Mouse (Mus musculus) 416B (cell line): Measurements from ENCODE around the gene Smco4.
A peak's percentile ranks its signal among the peaks of the same experiment; 100 is the strongest.

ENCODE experiments used
- DNase-seq: peaks from one replicate; pipeline ENCODE4 v3.0.0; 2011; ENCODE audit warnings: low read depth

The Smco4 gene

DNA sequence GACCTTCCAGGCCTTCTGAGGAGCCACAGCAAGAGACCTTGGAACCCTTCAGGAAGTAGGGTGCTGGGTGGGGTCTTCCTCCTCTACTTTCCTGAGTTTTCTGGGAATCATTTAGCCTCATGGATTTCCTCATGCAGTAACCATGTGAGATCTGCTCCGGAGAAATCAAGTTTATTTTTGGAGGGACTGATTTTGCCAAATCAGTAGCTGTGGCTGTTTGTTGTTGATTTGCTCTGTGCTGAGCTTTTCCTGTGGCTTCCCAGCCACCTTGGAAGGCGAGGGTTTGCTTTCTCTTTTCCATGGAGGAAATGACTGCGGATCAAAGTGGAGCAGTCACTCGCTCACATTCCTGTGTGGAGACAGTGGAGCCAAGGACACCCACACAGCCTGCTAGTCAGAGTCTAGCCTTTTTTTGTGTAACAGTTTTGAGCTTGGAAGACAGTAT is 14.2 kb downstream of the Smco4 start:
- DNase-seq: no peak

DNA sequence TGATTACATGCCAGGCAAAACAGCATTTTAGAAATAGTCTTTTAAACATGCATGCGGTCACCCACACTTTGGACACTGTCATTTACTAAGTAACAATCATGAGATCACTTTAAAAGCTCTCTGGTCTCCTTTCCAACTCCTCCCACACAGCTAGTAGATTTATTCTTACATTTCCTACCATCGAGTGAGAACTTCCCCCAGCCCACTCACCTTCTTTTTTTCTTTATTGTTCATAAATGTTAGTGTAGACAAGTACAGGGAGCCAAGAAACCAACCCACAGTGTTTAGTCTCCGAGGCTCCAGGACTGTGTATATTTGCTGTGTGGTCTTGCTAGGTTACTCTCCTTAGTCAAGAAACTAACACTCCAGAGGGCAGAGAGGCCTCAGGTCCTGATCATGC is 16.1 kb downstream of the Smco4 start:
- no peak for DNase-seq

DNA sequence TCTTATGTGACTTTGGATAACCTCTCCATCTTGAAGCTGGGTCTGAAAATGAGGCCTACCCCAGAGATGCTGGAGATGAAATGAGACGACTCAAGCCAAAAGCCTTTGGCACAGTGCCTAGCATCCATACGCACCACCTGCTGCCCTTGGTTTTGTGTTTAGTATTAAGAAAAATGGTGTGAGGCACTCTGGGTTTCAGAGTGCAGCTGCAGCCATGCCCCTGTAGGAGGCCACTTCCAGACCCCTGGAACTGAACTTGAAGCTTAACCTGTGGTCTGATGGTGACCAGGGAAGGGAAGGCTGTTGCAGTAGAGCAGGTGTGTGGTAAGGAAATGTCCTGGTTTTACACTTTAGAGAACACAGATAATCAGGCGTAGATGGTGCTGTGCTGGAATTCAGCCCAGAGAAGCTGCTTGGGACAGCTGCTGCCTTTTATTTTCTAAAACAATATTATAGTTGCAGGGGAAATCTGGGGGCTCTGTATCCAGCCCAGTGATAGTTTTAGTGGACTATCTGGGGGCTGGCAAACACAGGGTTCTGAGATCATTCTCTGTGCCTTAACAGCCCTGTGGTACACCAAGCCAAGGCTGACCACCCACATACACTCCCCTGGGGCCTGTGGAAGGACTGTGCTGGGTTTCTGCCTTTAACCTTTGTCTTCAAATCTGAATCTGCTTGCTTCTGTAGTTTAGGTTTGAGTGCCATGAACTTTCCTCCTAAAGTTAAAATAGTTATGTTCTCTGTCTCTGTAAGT is 17.5 kb downstream of the Smco4 start:
- no peak for DNase-seq

DNA sequence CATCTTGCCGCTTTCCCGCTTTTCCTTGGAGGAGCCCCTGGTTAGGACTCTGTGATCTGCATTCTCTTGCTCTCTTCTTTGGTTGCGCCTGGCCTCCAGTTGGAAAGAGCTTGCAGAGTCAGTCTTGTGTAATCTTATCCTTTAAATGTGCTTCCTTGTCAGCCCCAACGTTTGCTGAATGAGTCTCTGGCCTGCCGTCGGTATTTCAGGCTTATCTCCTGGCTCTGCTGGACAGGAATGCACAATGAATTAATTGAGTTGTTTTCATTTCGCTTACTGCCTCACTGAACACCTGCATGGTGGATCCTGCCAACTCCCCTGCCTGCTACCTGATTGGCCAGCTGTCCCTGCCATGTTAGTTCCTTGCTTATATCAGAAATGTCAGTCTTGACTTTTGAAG is 19.7 kb downstream of the Smco4 start:
- no peak for DNase-seq

DNA sequence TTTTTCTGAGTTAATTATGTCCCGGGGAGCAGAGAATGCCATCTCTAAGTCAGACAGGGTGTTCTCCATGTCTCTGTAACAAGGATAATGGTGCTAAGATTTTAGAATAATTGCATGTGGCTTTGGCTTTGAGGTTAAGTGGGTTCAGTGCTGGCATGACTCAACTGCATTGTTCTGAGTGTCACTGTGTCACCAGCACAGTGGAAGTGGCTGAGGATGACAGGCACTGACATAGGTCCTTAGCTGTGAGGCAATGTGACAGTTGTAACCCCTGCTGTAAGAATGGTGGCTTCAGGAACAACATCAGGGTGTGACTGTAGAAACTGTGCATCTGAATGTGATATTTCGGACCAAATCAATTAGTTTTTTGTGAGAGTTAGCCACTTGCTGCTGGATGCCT is 22.8 kb downstream of the Smco4 start:
- no peak for DNase-seq

DNA sequence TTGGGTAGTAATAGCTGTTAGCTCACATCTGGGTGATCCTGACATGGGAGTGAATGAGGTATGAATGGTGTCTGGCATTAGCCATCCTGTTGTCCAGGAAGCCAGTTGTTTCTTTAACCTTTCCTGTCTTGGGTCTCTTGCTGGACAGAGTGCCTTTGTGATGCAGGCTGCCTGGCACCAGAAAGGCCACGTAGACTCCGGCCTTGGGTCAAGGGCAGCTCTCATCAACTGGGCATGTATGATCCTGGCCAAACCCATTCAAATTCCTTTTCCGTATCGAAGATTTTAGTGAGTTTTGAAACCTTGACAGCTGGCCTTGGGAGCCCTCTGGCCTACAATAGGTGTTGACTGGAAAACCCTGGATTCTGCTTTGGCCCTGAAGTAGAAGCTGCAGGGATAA is 24.7 kb downstream of the Smco4 start:
- DNase-seq: no peak

DNA sequence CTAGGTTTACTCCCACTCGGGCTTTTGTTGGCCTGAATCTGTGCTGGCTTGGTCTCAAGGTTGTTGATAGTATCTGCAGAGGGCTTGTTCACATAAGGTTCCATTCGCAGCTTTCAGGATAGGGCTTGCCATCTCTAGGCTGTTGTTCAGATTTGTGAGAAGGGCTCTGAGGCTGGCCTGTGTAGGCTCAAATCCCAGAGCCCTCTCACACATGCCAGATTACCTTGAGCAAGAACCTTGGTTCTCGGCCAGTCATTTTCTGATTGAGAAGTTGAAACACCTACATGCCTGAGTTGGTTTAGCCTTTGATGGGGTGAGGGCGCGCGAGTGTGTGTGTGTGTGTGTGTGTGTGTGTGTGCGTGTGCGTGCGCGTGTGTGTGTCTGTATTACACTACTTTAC is 29.1 kb downstream of the Smco4 start:
- no peak for DNase-seq

DNA sequence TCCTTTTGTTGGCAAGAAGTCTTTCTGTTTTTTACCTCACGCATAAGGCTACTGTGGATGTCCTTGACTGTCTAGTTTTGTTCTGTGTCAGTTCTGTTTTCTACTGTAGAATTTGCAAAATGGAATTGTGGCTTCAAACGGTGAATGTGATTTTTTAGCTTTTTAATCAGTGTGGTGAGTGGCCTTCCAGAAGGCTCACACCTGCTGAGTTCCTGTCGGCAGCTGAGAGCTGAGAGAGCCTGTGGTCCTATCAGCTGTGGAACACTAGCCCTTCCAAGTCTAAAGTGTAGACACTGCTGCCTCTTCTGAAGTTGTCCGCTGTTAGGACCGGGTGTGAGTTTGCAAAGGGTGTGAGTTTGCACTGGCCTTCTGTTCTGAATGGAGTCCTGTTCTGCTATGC is 29.7 kb downstream of the Smco4 start:
- DNase-seq: no peak

DNA sequence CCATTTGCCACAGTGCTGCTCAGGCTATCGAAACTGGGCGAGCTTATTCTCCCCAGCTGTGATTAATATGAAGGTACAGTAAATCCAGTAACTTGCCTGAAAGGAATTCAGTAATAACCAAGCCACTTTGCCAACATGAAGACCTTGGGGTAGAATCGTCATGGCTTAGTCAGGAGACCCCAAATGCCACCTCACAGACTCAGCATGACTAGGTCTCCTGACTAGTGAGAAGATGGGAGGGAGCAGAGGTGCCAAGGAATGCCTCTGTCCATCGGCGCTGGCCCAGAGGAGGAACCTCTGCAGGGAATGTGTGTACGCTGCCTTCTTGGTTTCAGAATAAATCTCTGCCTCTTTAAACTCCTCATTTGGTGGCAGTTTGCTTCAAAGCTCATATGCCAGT is 30.4 kb downstream of the Smco4 start:
- no peak for DNase-seq

DNA sequence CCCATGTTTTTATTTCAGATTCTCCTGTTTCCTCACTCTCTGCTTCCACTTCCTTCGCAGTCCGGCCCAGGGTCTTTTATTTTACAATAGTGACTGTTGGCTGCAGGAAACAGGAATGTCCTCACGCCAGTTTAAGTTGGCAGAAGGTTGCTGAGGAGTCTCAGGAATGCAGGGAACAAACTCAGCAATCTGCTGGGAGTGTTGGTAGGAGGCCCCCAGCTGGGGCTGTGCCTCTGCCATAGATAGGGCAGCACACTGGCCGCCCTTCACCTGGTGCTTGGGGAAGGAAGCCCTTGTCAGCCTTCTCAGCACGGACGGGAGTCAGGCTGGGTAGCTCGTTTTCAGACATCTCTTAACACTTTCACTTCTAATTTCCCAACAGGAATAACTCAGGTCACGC is 32.0 kb downstream of the Smco4 start:
- DNase-seq: no peak

DNA sequence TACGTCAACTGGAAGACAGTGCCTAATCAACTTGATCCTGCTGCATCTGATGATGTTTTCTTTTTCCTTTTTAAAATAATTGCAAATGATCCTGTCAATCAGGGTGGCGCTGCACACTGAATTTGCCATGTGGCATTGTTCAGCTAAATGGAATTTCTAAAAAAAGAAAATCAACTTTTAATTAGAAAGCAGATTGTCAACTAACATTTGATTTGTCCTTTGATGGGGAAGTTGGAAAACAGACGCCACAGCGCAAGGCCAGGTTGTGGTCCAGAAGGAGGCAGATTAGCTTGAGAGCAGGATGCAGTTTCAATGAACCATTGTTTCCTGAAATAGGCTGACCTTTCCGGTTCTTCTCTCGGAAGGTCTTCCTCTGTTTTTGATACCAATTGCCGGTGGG is 33.3 kb downstream of the Smco4 start:
- DNase-seq: no peak

DNA sequence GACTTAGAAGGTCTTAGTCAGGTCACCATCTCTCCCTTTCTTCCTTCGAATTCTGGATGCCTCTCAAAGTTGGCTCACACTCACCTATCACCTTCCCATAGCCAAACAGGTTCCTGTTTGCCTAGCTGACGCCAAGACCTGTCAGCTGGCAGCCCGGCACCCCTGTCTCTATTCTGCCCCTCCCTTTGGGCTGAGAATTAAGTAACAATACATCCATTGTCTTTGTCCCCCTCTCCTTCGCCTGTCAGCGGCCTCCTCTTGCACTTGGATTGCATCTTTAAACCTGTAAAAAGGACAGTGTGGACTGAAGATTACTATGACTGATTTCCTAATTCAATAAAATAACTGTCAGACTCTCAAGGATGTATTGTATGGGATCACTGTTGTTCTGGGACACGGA is 34.6 kb downstream of the Smco4 start:
- no peak for DNase-seq

DNA sequence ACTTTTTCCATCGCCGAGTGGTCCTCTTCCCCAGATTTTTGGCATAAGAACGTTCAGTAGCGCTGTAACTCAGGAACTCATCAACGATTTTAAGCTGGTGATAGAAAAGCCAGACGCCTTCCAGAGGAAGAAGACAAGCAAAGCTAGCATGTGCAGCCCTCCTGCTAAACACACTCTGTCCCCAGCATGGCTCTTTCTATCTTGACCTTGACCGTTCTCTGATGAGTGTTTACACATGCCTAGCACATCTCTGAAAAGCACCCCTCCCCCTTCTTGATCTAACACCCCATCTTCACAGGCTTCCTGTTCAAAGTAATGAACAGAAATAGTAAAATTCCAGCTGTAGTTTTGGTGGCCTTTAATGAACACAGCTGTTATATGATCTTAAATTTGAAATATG is 35.1 kb downstream of the Smco4 start:
- no peak for DNase-seq

DNA sequence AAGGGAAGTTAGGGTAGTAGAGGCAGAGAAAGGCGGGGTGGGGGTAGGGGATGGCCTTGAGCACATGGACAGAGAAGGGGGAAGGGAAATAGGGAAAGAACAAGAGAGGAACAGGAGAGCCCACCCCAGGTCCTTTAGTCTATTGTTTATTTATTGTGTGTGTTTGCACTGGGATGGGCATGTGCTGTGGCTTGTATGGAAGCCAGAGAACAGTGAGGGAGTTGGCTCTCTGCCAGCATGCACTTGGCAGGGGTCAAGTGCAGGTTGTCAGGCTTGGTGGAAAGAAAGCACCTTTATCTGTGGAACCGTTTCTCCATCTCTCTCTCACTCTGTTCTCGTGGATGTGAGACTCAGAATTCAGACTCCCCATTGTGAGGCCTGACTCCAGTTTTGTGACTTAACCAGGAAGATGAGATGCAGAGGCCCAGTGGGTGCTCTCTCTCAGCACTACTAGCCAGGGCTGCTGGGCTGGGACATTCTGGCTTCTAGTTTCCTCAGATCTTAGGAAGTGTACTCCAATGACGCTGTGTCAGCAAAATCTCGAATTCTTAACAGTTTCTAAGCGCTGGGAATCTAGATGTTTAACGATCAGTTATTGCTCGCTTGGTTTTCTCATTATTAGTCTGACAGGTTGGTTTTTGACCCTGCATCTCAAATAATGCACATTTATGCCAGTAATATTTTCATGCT is 36.2 kb downstream of the Smco4 start:
- DNase-seq: no peak

DNA sequence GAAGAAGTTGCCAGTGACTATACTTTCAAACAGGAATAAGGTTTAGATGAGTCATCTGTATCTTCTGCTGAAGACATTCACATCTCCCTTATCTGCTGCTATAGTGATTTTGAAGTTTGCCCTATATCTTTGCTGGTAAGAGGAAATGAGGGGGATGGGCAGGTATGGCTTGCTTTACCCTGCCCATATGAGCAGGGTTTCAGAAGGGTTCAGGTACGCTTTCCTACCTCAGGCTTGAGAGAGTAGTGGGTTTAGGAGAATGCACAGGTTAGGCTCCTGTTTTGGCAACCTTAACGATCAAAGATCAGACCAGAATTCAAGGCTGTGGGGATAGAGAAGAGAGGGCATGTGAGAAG is 36.7 kb downstream of the Smco4 start:
- no peak for DNase-seq

DNA sequence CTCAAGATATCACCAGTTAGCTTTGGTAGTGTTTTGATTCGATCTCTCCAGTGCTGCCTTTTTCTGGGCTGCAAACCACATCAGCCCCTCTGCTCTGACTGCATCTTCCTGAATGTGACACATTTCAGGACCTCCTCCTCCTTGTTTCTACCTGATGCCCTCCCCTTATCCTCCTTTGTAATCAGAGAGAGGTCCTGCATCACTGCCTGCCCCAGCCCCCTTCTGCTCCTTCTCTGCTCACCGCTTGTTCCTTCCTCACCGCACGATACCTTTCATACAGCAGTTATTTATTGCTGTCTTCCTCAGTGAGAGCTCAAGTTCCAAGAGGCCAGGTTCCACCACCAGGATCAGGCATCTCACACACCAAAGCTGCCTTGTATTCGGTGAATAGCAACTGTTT is 38.0 kb downstream of the Smco4 start:
- DNase-seq: no peak

DNA sequence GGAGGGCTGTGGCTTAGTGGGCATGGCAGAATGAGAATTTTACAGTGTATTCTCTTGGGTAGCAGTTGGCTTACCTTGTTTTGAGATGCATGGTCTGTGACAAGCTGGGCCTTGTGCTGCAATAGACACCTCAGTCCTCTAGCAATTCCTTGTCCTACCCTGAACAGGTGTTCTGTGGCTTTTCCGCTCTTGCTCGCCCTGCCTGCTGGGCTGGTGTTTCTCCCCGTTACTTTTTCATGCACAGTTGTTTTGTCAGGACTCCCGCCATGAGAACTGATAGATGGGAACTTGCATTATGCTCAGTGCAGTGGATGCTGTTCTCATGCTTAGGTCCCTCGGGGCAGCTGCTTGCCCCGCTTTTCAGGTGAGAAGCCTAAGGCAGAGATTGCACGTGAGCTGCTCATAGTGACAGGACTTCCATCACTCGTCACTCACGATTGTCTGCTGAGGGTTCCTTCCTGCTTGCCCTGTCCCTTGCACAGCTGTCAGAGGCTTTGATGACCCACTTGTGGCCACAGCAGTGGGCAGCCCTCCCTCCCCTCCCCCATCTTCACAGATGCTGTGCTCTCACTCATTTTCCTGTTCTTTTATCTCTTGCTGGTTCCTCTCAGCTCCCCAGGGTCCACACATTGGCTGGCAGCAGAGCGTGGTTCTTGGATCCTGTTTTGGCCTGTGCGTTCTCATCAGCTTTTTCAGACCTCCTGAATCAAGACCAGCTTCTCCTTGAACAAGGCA is 40.3 kb downstream of the Smco4 start:
- no peak for DNase-seq

DNA sequence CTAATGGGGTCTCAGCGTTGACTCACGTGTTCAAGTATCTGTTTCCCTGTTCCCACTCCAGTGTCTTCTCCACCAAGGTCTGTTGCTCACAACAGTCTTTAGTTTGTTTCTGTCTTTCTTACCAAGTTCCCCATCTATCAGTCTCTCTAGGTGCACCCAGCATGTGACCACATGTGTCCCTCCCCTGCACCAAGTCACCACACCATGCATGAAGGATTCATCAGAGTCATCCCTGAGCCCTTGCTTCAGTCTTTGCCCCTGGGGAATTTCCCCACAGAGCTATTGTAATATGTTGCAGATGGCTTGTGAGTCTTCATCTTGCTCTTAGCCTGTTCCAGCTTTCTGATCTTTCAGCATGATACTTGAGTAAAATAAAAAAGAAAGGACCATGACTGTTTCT is 40.9 kb downstream of the Smco4 start:
- DNase-seq: no peak

DNA sequence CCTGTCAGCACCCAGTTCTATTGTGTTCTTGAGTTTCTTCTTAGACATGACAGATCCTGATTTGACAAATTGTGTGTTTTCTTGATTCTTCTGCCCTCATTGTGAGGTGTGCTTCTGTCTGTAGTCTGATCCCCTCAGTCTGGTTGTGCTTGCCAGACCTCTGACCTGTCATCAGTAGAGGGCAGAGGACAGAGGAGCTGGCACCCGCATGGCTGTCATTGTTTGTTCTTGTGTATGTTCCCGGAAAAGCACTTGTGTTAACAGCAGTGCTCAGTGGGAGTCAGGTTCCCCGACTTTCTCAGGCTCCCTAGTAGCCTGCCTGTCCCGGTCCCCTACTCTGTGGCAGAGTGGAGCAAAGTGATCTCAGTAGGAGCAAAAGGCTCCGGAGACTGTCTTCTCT is 42.2 kb downstream of the Smco4 start:
- no peak for DNase-seq

DNA sequence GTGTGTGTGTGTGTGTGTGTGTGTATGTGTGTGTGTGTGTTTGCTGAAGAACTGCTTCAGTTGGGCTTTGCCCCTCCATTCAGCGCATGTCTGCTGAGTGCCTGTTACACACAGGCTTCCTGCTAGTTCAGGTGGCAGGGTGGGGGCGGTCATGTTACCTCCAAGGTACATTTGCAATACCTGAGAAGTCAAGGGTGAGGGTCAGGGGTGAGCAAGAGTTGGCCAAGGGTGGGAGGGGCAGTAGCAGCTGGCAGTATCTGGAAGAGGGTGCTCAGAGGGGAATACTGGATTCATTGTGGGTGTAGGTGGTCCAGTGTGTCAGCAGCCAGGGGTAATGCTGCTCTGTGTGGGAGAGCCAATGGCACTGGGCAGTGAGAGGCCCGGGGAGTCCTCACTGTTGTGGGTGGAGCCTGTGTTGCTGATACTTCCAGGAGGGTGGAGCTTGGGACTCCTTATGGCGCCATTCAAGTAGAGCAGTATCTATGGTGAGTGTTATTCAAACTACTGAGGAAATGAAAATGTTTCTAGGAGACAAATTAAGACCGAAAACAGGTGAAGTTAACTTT is 43.7 kb downstream of the Smco4 start:
- DNase-seq: no peak

DNA sequence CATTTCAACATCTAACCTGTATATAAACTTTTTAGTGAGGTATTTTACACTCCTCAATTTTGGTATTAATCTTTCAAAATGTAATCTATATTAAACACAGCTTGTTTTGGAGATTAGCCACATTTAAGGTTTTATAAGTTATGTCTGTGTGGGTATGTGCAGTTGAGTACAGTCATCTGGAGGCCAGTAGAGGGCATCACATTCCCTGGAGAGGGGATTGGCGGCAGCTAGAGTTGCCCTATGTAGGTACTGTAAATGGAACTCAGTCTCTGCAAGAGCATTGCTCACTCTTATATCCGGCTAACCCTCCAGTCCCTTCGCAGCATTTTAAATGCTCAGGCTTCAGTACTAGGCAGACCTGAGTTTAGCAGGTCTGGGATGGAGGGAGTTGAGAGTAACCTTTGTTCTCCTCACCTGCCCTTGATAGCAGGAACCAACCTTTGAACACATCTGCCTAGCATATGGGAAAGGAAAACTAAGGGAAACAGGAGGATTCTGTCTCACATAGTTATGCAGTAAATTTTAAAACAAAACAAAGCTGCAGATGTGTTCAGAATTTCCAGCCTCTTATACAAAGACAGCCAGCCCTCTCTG is 44.3 kb downstream of the Smco4 start:
- DNase-seq: peak; percentile 6

DNA sequence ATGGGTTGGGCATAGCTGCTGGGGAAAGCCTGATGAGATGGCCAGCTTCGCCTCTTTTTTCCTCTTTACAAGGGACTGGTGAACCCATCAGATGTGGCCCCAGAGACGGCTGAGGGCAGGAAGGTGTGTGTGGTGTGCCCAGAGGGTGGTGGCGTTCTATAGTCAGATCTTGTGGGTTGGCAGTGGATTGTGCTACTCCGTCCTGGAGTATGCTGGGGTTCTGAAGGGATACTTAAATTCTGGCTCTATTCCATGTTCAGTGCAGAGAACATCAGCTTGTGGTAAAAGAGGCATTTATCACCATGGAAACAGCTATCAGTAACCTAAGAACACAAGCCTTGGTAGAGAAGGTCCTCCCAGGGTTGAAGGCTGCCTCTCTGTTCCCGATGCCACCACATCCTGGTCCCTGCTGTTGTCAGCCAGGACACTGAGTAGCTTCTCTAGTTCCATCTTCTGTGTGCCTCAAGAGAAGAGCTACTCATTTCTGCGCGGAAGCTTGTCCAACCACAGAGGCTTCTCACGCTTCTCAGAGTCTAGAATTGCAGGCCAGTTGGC is 45.8 kb downstream of the Smco4 start:
- no peak for DNase-seq
